Mouse (Mus musculus): Measurements from ENCODE around the gene Vhl. TPM values are rescaled to one million over a fixed set of nuclear protein-coding genes. Genes with fewer than 3 reads are reported as not detected.

The Vhl gene
- polyA plus RNA-seq, 1 experiment from 2014 or later, result 68.2 TPM

- ATAC-seq (ENCODE audit: insufficient read depth, low FRiP score, low TSS enrichment), result no peak
- WGBS, result 82% methylated on average over 8 of the region's 8 CpGs
These were observed 30.3 kb downstream of the Vhl start for GRCm38 (mm10) chr6:113654102-113654501.

DNA sequence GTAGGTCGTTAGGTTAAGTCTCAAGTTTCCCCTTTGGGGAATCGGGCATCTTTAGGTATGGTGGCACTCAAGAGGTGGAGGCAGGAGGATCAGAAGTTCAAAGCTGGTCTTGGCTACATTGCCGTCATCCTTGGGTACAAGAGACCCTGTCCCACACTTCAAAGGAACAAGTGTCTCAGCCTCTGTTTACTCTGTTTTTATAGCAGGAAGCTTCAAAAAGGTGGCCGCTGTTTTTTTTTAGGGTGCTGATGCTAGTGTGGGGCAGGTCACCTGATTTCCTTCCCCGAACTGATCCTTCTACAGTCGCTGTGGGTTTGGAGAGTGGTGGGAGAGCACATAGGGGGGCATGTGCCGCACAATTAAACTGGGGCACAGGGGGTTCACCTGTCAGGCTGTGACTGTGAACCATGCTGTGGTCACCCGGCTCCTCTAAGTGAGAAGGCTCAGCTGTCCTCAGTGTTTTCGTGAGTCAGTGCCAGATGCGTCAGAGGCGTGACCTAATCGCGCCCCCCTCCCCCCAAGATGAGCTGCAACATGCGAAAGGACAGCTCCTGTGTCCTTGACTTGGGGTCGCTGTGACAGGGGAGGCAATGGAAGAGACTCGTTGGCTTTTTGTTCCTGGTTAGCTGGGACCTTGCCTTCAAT, 31.1 kb downstream of the Vhl start:
- no peaks in the 10 kb centered on the region for H3K27me3 ChIP-seq (ENCODE audit: control insufficient read depth, insufficient read depth, low read length)
- no peak overlapping the region for H3K4me2 ChIP-seq (ENCODE audit: low read depth)
- no peaks in the 10 kb centered on the region for H3K36me3 ChIP-seq (ENCODE audit: control insufficient read depth, insufficient read depth, low read length)
- ATAC-seq (ENCODE audit: insufficient read depth, low FRiP score, low TSS enrichment), result no peak
- WGBS, result 75% methylated on average over 16 of the region's 16 CpGs
- no peak overlapping the region for H3K9ac ChIP-seq (ENCODE audit: low read length)
- no peak for DNase-seq (ENCODE audit: low spot score)
- H3K27ac ChIP-seq (ENCODE audit: low read depth, low read length), result no peak overlapping the region
- no peaks in the 10 kb centered on the region for H3K4me1 ChIP-seq (ENCODE audit: control insufficient read depth, insufficient read depth, low read length)
- H3K4me3 ChIP-seq (ENCODE audit: low read depth, low read length), result no peak overlapping the region
- no peaks in the 10 kb centered on the region for H3K9me3 ChIP-seq (ENCODE audit: control insufficient read depth, low read length)

More at GRCm38 (mm10) chr6:113654102-113654501, 30.3 kb downstream of the Vhl start:
- no peaks in the 10 kb centered on the region for H3K36me3 ChIP-seq (ENCODE audit: control insufficient read depth, insufficient read depth, low read length)
- no peak for DNase-seq (ENCODE audit: low spot score)
- H3K9me3 ChIP-seq (ENCODE audit: control insufficient read depth, low read length), result no peaks in the 10 kb centered on the region
- H3K4me2 ChIP-seq (ENCODE audit: low read depth), result no peak overlapping the region
- no peaks in the 10 kb centered on the region for H3K27me3 ChIP-seq (ENCODE audit: control insufficient read depth, insufficient read depth, low read length)
- H3K9ac ChIP-seq (ENCODE audit: low read length), result no peak overlapping the region
- no peak overlapping the region for H3K27ac ChIP-seq (ENCODE audit: low read depth, low read length)
- H3K4me3 ChIP-seq (ENCODE audit: low read depth, low read length), result no peak overlapping the region
- no peaks in the 10 kb centered on the region for H3K4me1 ChIP-seq (ENCODE audit: control insufficient read depth, insufficient read depth, low read length)

GRCm38 (mm10) chr6:113655475-113655874, 31.7 kb downstream of the Vhl start:
- H3K27me3 ChIP-seq (ENCODE audit: control insufficient read depth, insufficient read depth, low read length), result no peaks in the 10 kb centered on the region
- no peaks in the 10 kb centered on the region for H3K9me3 ChIP-seq (ENCODE audit: control insufficient read depth, low read length)
- no peak overlapping the region for H3K27ac ChIP-seq (ENCODE audit: low read depth, low read length)
- ATAC-seq (ENCODE audit: insufficient read depth, low FRiP score, low TSS enrichment) (no peak), DNase-seq (ENCODE audit: low spot score) (no peak)
- H3K4me2 ChIP-seq (ENCODE audit: low read depth), result no peak overlapping the region
- no peak overlapping the region for H3K9ac ChIP-seq (ENCODE audit: low read length)
- no peaks in the 10 kb centered on the region for H3K4me1 ChIP-seq (ENCODE audit: control insufficient read depth, insufficient read depth, low read length)
- 97% methylated on average over 3 of the region's 3 CpGs for WGBS
- no peaks in the 10 kb centered on the region for H3K36me3 ChIP-seq (ENCODE audit: control insufficient read depth, insufficient read depth, low read length)
- no peak overlapping the region for H3K4me3 ChIP-seq (ENCODE audit: low read depth, low read length)

GRCm38 (mm10) chr6:113656847-113657246, 33.1 kb downstream of the Vhl start:
- H3K4me3 ChIP-seq (ENCODE audit: low read depth, low read length), result no peak overlapping the region
- no peak overlapping the region for H3K27ac ChIP-seq (ENCODE audit: low read depth, low read length)
- H3K9me3 ChIP-seq (ENCODE audit: control insufficient read depth, low read length), result no peaks in the 10 kb centered on the region
- H3K4me1 ChIP-seq (ENCODE audit: control insufficient read depth, insufficient read depth, low read length), result no peaks in the 10 kb centered on the region
- no peak overlapping the region for H3K9ac ChIP-seq (ENCODE audit: low read length)
- WGBS, result 90% methylated on average over 6 of the region's 6 CpGs
- ATAC-seq (ENCODE audit: insufficient read depth, low FRiP score, low TSS enrichment) (no peak), DNase-seq (ENCODE audit: low spot score) (no peak)
- no peaks in the 10 kb centered on the region for H3K27me3 ChIP-seq (ENCODE audit: control insufficient read depth, insufficient read depth, low read length)
- no peak overlapping the region for H3K4me2 ChIP-seq (ENCODE audit: low read depth)
- no peaks in the 10 kb centered on the region for H3K36me3 ChIP-seq (ENCODE audit: control insufficient read depth, insufficient read depth, low read length)

DNA sequence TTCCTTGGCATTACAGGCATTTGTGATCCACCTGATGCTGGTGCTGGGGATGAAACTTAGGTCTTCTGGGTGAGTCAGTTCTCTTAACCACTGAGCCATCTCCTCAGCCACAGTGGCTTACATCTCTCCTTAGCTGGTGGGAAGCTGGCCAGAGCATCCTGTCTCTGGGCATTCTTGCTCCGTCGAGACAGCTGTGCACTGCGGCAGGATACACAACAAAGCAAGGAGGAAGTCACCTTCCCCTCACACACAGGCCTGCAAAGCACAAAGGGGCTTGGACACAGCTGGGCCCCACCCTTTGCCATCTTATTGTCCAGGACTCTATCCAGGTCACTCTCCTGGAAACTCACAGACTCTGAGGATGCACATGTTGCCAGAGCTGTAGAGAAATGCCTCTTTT, 34.5 kb downstream of the Vhl start:
- ATAC-seq (ENCODE audit: insufficient read depth, low FRiP score, low TSS enrichment) (no peak), DNase-seq (ENCODE audit: low spot score) (no peak)
- H3K36me3 ChIP-seq (ENCODE audit: control insufficient read depth, insufficient read depth, low read length), result no peaks in the 10 kb centered on the region
- H3K27ac ChIP-seq (ENCODE audit: low read depth, low read length), result no peak overlapping the region
- H3K4me1 ChIP-seq (ENCODE audit: control insufficient read depth, insufficient read depth, low read length), result no peaks in the 10 kb centered on the region
- 71% methylated on average over 3 of the region's 3 CpGs for WGBS
- no peak overlapping the region for H3K4me2 ChIP-seq (ENCODE audit: low read depth)
- H3K9ac ChIP-seq (ENCODE audit: low read length), result no peak overlapping the region
- H3K4me3 ChIP-seq (ENCODE audit: low read depth, low read length), result no peak overlapping the region
- H3K9me3 ChIP-seq (ENCODE audit: control insufficient read depth, low read length), result no peaks in the 10 kb centered on the region
- no peaks in the 10 kb centered on the region for H3K27me3 ChIP-seq (ENCODE audit: control insufficient read depth, insufficient read depth, low read length)

GRCm38 (mm10) chr6:113659648-113660491, 36.1 kb downstream of the Vhl start:
- Histone ChIP-seq H3K9ac (ENCODE audit: low read length) (no peak overlapping the region), H3K4me1 (ENCODE audit: control insufficient read depth, insufficient read depth, low read length) (no peaks in the 10 kb centered on the region), H3K27ac (ENCODE audit: low read depth, low read length) (no peak overlapping the region), H3K4me2 (ENCODE audit: low read depth) (no peak overlapping the region), H3K27me3 (ENCODE audit: control insufficient read depth, insufficient read depth, low read length) (no peaks in the 10 kb centered on the region), H3K9me3 (ENCODE audit: control insufficient read depth, low read length) (no peaks in the 10 kb centered on the region), H3K4me3 (ENCODE audit: low read depth, low read length) (no peak overlapping the region), H3K36me3 (ENCODE audit: control insufficient read depth, insufficient read depth, low read length) (no peaks in the 10 kb centered on the region)
- DNase-seq (ENCODE audit: low spot score), result no peak
- WGBS, result 81% methylated on average over 8 of the region's 8 CpGs
- no peak for ATAC-seq (ENCODE audit: insufficient read depth, low FRiP score, low TSS enrichment)

GRCm38 (mm10) chr6:113660492-113661352, 37.0 kb downstream of the Vhl start:
- Histone ChIP-seq H3K36me3 (ENCODE audit: control insufficient read depth, insufficient read depth, low read length) (no peaks in the 10 kb centered on the region), H3K27ac (ENCODE audit: low read depth, low read length) (no peak overlapping the region), H3K4me2 (ENCODE audit: low read depth) (no peak overlapping the region), H3K9me3 (ENCODE audit: control insufficient read depth, low read length) (no peaks in the 10 kb centered on the region), H3K9ac (ENCODE audit: low read length) (no peak overlapping the region), H3K4me3 (ENCODE audit: low read depth, low read length) (no peak overlapping the region), H3K27me3 (ENCODE audit: control insufficient read depth, insufficient read depth, low read length) (no peaks in the 10 kb centered on the region), H3K4me1 (ENCODE audit: control insufficient read depth, insufficient read depth, low read length) (no peaks in the 10 kb centered on the region)
- ATAC-seq (ENCODE audit: insufficient read depth, low FRiP score, low TSS enrichment) (no peak), DNase-seq (ENCODE audit: low spot score) (no peak)
- WGBS, result 76% methylated on average over 14 of the region's 14 CpGs

DNA sequence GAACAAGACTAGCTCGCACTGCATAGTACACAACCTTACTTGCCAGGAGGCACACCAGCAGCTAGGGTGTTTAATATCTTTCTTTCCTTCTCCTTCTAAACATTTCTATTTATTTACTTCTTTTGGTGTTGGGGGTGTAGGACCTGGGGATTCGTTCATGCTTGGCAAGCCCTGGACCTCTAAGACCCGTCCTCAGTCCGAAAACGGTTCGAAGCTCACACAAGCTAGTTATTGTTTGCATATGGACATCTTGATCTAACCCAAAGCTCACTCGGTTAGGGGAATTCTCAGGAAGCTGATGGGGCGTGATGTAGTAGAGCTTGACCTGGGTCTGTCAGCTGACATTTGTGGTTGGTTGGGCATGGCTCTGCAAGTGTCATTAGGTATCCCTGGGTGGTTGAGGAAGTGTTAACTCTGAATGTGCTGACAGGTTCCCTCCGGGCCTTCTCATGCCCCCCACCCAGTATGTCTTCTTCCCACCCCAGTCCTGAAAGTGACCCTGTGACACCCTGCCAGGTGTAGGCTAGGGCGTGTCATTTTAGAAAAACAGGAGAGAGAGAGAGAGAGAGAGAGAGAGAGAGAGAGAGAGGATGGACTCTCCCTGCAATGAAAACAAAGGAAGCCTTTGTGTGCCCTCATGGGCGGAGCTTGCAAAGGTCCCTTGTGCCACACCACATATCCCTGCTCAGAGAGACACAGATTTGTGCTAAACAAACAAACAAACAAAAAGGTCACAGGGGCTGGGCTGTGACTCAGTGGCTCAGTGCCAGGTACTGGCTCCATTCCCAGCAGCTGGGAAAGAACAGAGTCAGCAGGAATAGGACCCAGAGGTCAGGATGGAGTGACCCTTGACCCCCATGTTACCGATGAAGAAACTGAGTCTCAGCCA, 37.8 kb downstream of the Vhl start:
- Histone ChIP-seq H3K4me3 (ENCODE audit: low read depth, low read length) (no peak overlapping the region), H3K4me1 (ENCODE audit: control insufficient read depth, insufficient read depth, low read length) (no peaks in the 10 kb centered on the region), H3K27ac (ENCODE audit: low read depth, low read length) (no peak overlapping the region), H3K9ac (ENCODE audit: low read length) (no peak overlapping the region), H3K9me3 (ENCODE audit: control insufficient read depth, low read length) (no peaks in the 10 kb centered on the region), H3K4me2 (ENCODE audit: low read depth) (no peak overlapping the region), H3K36me3 (ENCODE audit: control insufficient read depth, insufficient read depth, low read length) (no peaks in the 10 kb centered on the region), H3K27me3 (ENCODE audit: control insufficient read depth, insufficient read depth, low read length) (no peaks in the 10 kb centered on the region)
- DNase-seq (ENCODE audit: low spot score) (no peak), ATAC-seq (ENCODE audit: insufficient read depth, low FRiP score, low TSS enrichment) (no peak)
- 52% methylated on average over 12 of the region's 12 CpGs for WGBS
